Mouse (Mus musculus): ENCODE measurements around the gene Heg1. TPM values are rescaled to one million over a fixed set of nuclear protein-coding genes. Genes with fewer than 3 reads are reported as not detected.

Heg1 gene
- 5.5 TPM for polyA plus RNA-seq (2014; fragmentation: Illumina TruSeq; extraction: RNeasy Lipid Tissue Mini Kit (QIAGEN cat#74804); ENCODE audit: low replicate concordance)

GRCm38 (mm10) chr16:33684162-33684702 is at the start of gene Heg1:
Heg1 (plus strand) TSS chr16:33684370.

GRCm38 (mm10) chr16:33793846-33794791 is 109.9 kb downstream of the Heg1 start, which contains the start of gene Muc13:
Muc13 (plus strand) TSS chr16:33794037.

Other genes with a start within 250 kb of the Heg1 start
- gene Slc12a8, start 167.0 kb upstream of the Heg1 start, polyA plus RNA-seq (2014; fragmentation: Illumina TruSeq; extraction: RNeasy Lipid Tissue Mini Kit (QIAGEN cat#74804); ENCODE audit: low replicate concordance) = 3.5 TPM
- 847 TPM for gene Muc13, start 109.7 kb downstream of the Heg1 start, polyA plus RNA-seq (2014; fragmentation: Illumina TruSeq; extraction: RNeasy Lipid Tissue Mini Kit (QIAGEN cat#74804); ENCODE audit: low replicate concordance)
- 37.5 TPM for gene Itgb5, start 145.3 kb downstream of the Heg1 start, polyA plus RNA-seq (2014; fragmentation: Illumina TruSeq; extraction: RNeasy Lipid Tissue Mini Kit (QIAGEN cat#74804); ENCODE audit: low replicate concordance)

All from small intestine, adult 10 weeks (tissue).